Comparison of ENCODE assay signal across 14 mouse cellular contexts in genomic region chr2:157913705-157914104, GRCm38 (mm10). TPM values are rescaled to one million over a fixed set of nuclear protein-coding genes. Genes with fewer than 3 reads are reported as not detected.
DNase-seq lines count a peak whose midpoint lies in the region; ATAC-seq and TF ChIP-seq lines count a peak whose summit lies in the region.
"Had no signal": no experiment of that assay in that cellular context is flagged by ENCODE, and none has a peak within 500 bp of the region (broad histone marks: within the 10 kb centered on the region; RNA-seq: fewer than 3 reads in every experiment).

No protein-coding gene starts in this region.

- TF ChIP-seq POLR2A in MEL (IDR thresholded peaks at IDR 0.05; ENCODE audit: control insufficient read depth in 1 of 2, insufficient read depth in 1 of 2, low read depth in 1 of 2, low read length in 2 of 2, poor library complexity in 1 of 2) = no peak

- TF ChIP-seq CTCF in intestine, postnatal 0 days (IDR thresholded peaks at IDR 0.05; ENCODE audit: low read depth) = peak; percentile 39
- TF ChIP-seq CTCF in MEL (IDR thresholded peaks at IDR 0.05 in 2 of 3, conservative IDR thresholded peaks at IDR 0.05 in 1 of 3; ENCODE audit: control insufficient read depth in 1 of 3, insufficient read depth in 1 of 3, low read depth in 2 of 3, low read length in 3 of 3, poor library complexity in 1 of 3, severe bottlenecking in 1 of 3) = peak in 1 of 3 experiments; percentile 20; a peak in 1 of 6 replicates

- no peaks in the 10 kb centered on the region for H3K9me3 ChIP-seq in intestine, postnatal 0 days (ENCODE audit: control insufficient read depth)
- no peaks in the 10 kb centered on the region for H3K9me3 ChIP-seq in intestine, embryonic 16.5 days (ENCODE audit: control insufficient read depth, low read length)
- H3K9me3 ChIP-seq in MEL (replicated peaks; ENCODE audit: insufficient read depth, low read length) = no peaks in the 10 kb centered on the region
- H3K9me3 ChIP-seq in forebrain, embryonic 13.5 days (replicated peaks) = no peaks in the 10 kb centered on the region
- no peaks in the 10 kb centered on the region for H3K9me3 ChIP-seq in midbrain, embryonic 15.5 days
- H3K9me3 ChIP-seq: embryonic facial prominence, embryonic 13.5 days; intestine, embryonic 15.5 days had no signal

- ATAC-seq in intestine, postnatal 0 days = no peak
- no peak for ATAC-seq in intestine, embryonic 16.5 days
- peak; percentile 49 for ATAC-seq in forebrain, embryonic 13.5 days
- peak; percentile 30; the same call in 1 of the 2 replicates for ATAC-seq in midbrain, embryonic 15.5 days (replicated peaks)
- no peak for ATAC-seq in erythroblast, adult 5-6 weeks (replicated peaks; ENCODE audit: low FRiP score, poor library complexity, severe bottlenecking)
- ATAC-seq: activated CD4-positive, CD25-positive, alpha-beta regulatory T cell, adult 4 months had no signal

- no peak overlapping the region for H3K9ac ChIP-seq in intestine, postnatal 0 days (ENCODE audit: low read depth, low read length)
- no peak overlapping the region for H3K9ac ChIP-seq in intestine, embryonic 16.5 days (ENCODE audit: low read depth, low read length)
- no peak overlapping the region for H3K9ac ChIP-seq in MEL (ENCODE audit: control insufficient read depth, low read depth, low read length, poor library complexity, severe bottlenecking)
- no peak overlapping the region for H3K9ac ChIP-seq in forebrain, embryonic 13.5 days
- peak overlapping the region; percentile 79 for H3K9ac ChIP-seq in midbrain, embryonic 15.5 days
- H3K9ac ChIP-seq: embryonic facial prominence, embryonic 13.5 days; intestine, embryonic 15.5 days had no signal

- no peak overlapping the region for H3K4me2 ChIP-seq in intestine, postnatal 0 days (replicated peaks; ENCODE audit: low read depth)
- H3K4me2 ChIP-seq in intestine, embryonic 16.5 days (ENCODE audit: low read depth, low read length) = no peak overlapping the region
- peak overlapping the region; percentile 70 for H3K4me2 ChIP-seq in forebrain, embryonic 13.5 days
- peak overlapping the region; percentile 82 for H3K4me2 ChIP-seq in midbrain, embryonic 15.5 days

- no peaks in the 10 kb centered on the region for H3K79me2 ChIP-seq in MEL (ENCODE audit: control insufficient read depth, insufficient read depth, low read length, poor library complexity)

- TF ChIP-seq RAD21 in MEL (IDR thresholded peaks at IDR 0.05; ENCODE audit: low read depth, low read length) = peak; percentile 10

- WGBS in intestine, postnatal 0 days = 0% methylated on average over 4 of the region's 4 CpGs
- WGBS in intestine, embryonic 16.5 days = 1% methylated on average over 4 of the region's 4 CpGs
- 4% methylated on average over 4 of the region's 4 CpGs for WGBS in forebrain, embryonic 13.5 days
- 1% methylated on average over 4 of the region's 4 CpGs for WGBS in midbrain, embryonic 15.5 days

- H3K27me3 ChIP-seq in intestine, postnatal 0 days (replicated peaks; ENCODE audit: control insufficient read depth, insufficient read depth, low read length) = peaks cover 42% of the 10 kb centered on the region
- peaks cover 46% of the 10 kb centered on the region for H3K27me3 ChIP-seq in intestine, embryonic 16.5 days (replicated peaks; ENCODE audit: control insufficient read depth, insufficient read depth, low read length)
- H3K27me3 ChIP-seq in MEL (ENCODE audit: control insufficient read depth in 1 of 2, insufficient read depth in 2 of 2, low read length in 2 of 2) = no peaks in the 10 kb centered on the region; a peak in 1 of 4 replicates
- H3K27me3 ChIP-seq in forebrain, embryonic 13.5 days = peaks cover 65% of the 10 kb centered on the region
- H3K27me3 ChIP-seq in midbrain, embryonic 15.5 days (replicated peaks) = no peaks in the 10 kb centered on the region

- H3K4me3 ChIP-seq in intestine, postnatal 0 days (ENCODE audit: low read depth, low read length) = no peak overlapping the region
- H3K4me3 ChIP-seq in intestine, embryonic 16.5 days (ENCODE audit: low read length) = no peak overlapping the region
- H3K4me3 ChIP-seq in MEL (ENCODE audit: control insufficient read depth in 1 of 2, insufficient read depth in 1 of 2, low read depth in 2 of 2, low read length in 2 of 2) = no peak overlapping the region
- H3K4me3 ChIP-seq in forebrain, embryonic 13.5 days = peak overlapping the region; percentile 53; the same call in 1 of the 2 replicates
- H3K4me3 ChIP-seq in midbrain, embryonic 15.5 days = peak overlapping the region; percentile 69

- no peaks in the 10 kb centered on the region for H3K36me3 ChIP-seq in intestine, postnatal 0 days (ENCODE audit: control insufficient read depth, insufficient read depth)
- H3K36me3 ChIP-seq in intestine, embryonic 16.5 days (ENCODE audit: control insufficient read depth, insufficient read depth, low read length) = no peaks in the 10 kb centered on the region
- H3K36me3 ChIP-seq in MEL (ENCODE audit: control insufficient read depth in 1 of 2, insufficient read depth in 2 of 2, low read length in 2 of 2) = no peaks in the 10 kb centered on the region
- H3K36me3 ChIP-seq in forebrain, embryonic 13.5 days (ENCODE audit: poor library complexity, severe bottlenecking) = no peaks in the 10 kb centered on the region
- no peaks in the 10 kb centered on the region for H3K36me3 ChIP-seq in midbrain, embryonic 15.5 days (replicated peaks)
- H3K36me3 ChIP-seq: embryonic facial prominence, embryonic 13.5 days; intestine, embryonic 15.5 days had no signal

- TF ChIP-seq EP300 in MEL (IDR thresholded peaks at IDR 0.05; ENCODE audit: low read depth in 1 of 2, low read length in 2 of 2) = no peak

- no peak overlapping the region for H3K27ac ChIP-seq in intestine, postnatal 0 days (ENCODE audit: low read depth, low read length)
- H3K27ac ChIP-seq in intestine, embryonic 16.5 days (ENCODE audit: low read length) = no peak overlapping the region
- no peak overlapping the region for H3K27ac ChIP-seq in MEL (ENCODE audit: control insufficient read depth, low read depth, low read length)
- H3K27ac ChIP-seq in forebrain, embryonic 13.5 days = no peak overlapping the region
- H3K27ac ChIP-seq in midbrain, embryonic 15.5 days = peak overlapping the region; percentile 35; the same call in 1 of the 2 replicates
- H3K27ac ChIP-seq: embryonic facial prominence, embryonic 13.5 days; intestine, embryonic 15.5 days had no signal

- DNase-seq in MEL (ENCODE audit: low read depth, low spot score) = no peak
- DNase-seq in adrenal gland, adult 8-10 months = no peak
- DNase-seq in lung, adult 18-20 months = no peak

- H3K4me1 ChIP-seq in intestine, postnatal 0 days (replicated peaks; ENCODE audit: control insufficient read depth, insufficient read depth, low read length) = no peaks in the 10 kb centered on the region
- peaks cover 6% of the 10 kb centered on the region for H3K4me1 ChIP-seq in intestine, embryonic 16.5 days (ENCODE audit: control insufficient read depth, insufficient read depth, low read length)
- no peaks in the 10 kb centered on the region for H3K4me1 ChIP-seq in MEL (ENCODE audit: control insufficient read depth in 1 of 2, insufficient read depth in 2 of 2, low read length in 2 of 2)
- H3K4me1 ChIP-seq in forebrain, embryonic 13.5 days = peaks cover 20% of the 10 kb centered on the region
- peaks cover 55% of the 10 kb centered on the region for H3K4me1 ChIP-seq in midbrain, embryonic 15.5 days

TF ChIP-seq in MEL, 35 proteins besides CTCF, POLR2A, EP300 and RAD21:
- TF ChIP-seq GABPA (IDR thresholded peaks at IDR 0.05; ENCODE audit: low read depth, low read length) = no peak
- no peak for TF ChIP-seq SIN3A (IDR thresholded peaks at IDR 0.05; ENCODE audit: low read length)
- TF ChIP-seq ZMIZ1 (IDR thresholded peaks at IDR 0.05; ENCODE audit: low read depth, low read length) = no peak
- no peak for TF ChIP-seq UBTF (IDR thresholded peaks at IDR 0.05; ENCODE audit: borderline replicate concordance, insufficient read depth, low read depth, low read length)
- no peak; the same call in 1 of the 2 replicates for TF ChIP-seq SMC3 (IDR thresholded peaks at IDR 0.05; ENCODE audit: low read depth, low read length)
- TF ChIP-seq POLR2AphosphoS2 (IDR thresholded peaks at IDR 0.05; ENCODE audit: low read length) = no peak
- TF ChIP-seq BHLHE40 (IDR thresholded peaks at IDR 0.05; ENCODE audit: borderline replicate concordance, low read depth, low read length) = no peak
- TF ChIP-seq MXI1 (IDR thresholded peaks at IDR 0.05; ENCODE audit: low read depth, low read length) = no peak
- no peak for TF ChIP-seq CHD2 (IDR thresholded peaks at IDR 0.05; ENCODE audit: low read length)
- TF ChIP-seq MEF2A (IDR thresholded peaks at IDR 0.05; ENCODE audit: extremely low read depth, insufficient replicate concordance, low read depth, low read length, poor library complexity, severe bottlenecking) = no peak
- no peak for TF ChIP-seq MYC (IDR thresholded peaks at IDR 0.05; ENCODE audit: low read depth, low read length)
- no peak for TF ChIP-seq CHD1 (IDR thresholded peaks at IDR 0.05; ENCODE audit: low read depth, low read length)
- TF ChIP-seq ETS1 (IDR thresholded peaks at IDR 0.05; ENCODE audit: low read depth, low read length) = no peak
- no peak for TF ChIP-seq JUND (IDR thresholded peaks at IDR 0.05; ENCODE audit: low read depth, low read length)
- no peak for TF ChIP-seq GATA1 (IDR thresholded peaks at IDR 0.05; ENCODE audit: low read depth, low read length)
- no peak for TF ChIP-seq MAZ (IDR thresholded peaks at IDR 0.05; ENCODE audit: low read depth, low read length)
- TF ChIP-seq NRF1 (IDR thresholded peaks at IDR 0.05; ENCODE audit: insufficient read depth, low read depth, low read length, poor library complexity, severe bottlenecking) = no peak
- TF ChIP-seq NELFE (IDR thresholded peaks at IDR 0.05; ENCODE audit: low read depth, low read length) = no peak

RNA-seq across cellular contexts. Expression of gene Vstm2l, which starts 0.7 kb away (rescaled TPM):
- polyA plus RNA-seq in intestine, postnatal 0 days (2015; fragmentation: Nextera tagmentation; extraction: Ambion mirVana) = 0.75 and 0.90 TPM in 2 replicates
- 0.10 TPM in 1 of 2 replicates, not detected in the other for polyA plus RNA-seq in intestine, embryonic 16.5 days (2015; fragmentation: Nextera tagmentation; extraction: Ambion mirVana)
- not detected in 2 replicates for total RNA-seq in MEL (2012; rRNA removed)
- not detected for polyA plus RNA-seq in MEL (2012; ENCODE audit: insufficient read depth in 1 of 2, insufficient read length in 2 of 2, low read depth in 1 of 2, low replicate concordance in 2 of 2, missing spikeins in 1 of 2)
- 1.9 and 2.7 TPM in 2 replicates for polyA plus RNA-seq in forebrain, embryonic 13.5 days (2015; fragmentation: Nextera tagmentation; extraction: Ambion mirVana)
- 28.3 and 33.3 TPM in 2 replicates for polyA plus RNA-seq in midbrain, embryonic 15.5 days (2015; fragmentation: Nextera tagmentation; extraction: Ambion mirVana)
- not detected in 2 replicates for total RNA-seq in erythroblast, adult 5-6 weeks (2015; ENCODE audit: low replicate concordance)
- not detected in 2 replicates for total RNA-seq in erythroblast, adult 5-6 weeks (2017; ENCODE audit: low replicate concordance)
- total RNA-seq in adrenal gland, adult 8-10 months (2022) = 1 to 10 TPM; 1.5 to 4.5 (median 2.4) TPM
- total RNA-seq: megakaryocyte, adult 5-6 weeks had no signal
- polyA plus RNA-seq: activated CD4-positive, CD25-positive, alpha-beta regulatory T cell, adult 4 months; gonadal fat pad, adult 2 months; limb, embryonic 11.5 days had no signal

Comparison
In these comparisons a context has a peak if more than half of its experiments do, and no peak if none do; other contexts are left out.
1. ATAC-seq: peak in forebrain, embryonic 13.5 days (single experiment) and midbrain, embryonic 15.5 days (single experiment); none in intestine, postnatal 0 days (single experiment), intestine, embryonic 16.5 days (single experiment) and erythroblast, adult 5-6 weeks (single experiment).
2. H3K4me2 ChIP-seq: peak in forebrain, embryonic 13.5 days (single experiment) and midbrain, embryonic 15.5 days (single experiment); none in intestine, postnatal 0 days (single experiment) and intestine, embryonic 16.5 days (single experiment).
3. H3K4me3 ChIP-seq: peak in forebrain, embryonic 13.5 days (single experiment) and midbrain, embryonic 15.5 days (single experiment); none in intestine, postnatal 0 days (single experiment), intestine, embryonic 16.5 days (single experiment) and MEL (0 of 2).